Mouse (Mus musculus) limb, embryonic 14.5 days (tissue): ENCODE measurements around the gene Mtmr14. TPM values are rescaled to one million over a fixed set of nuclear protein-coding genes. Genes with fewer than 3 reads are reported as not detected.
A peak's percentile ranks its signal among the peaks of the same experiment; 100 is the strongest.

ENCODE experiments used
- ATAC-seq: fragments of 200-750 bp; cut with Nextera tagmentation; 2 replicates; pipeline ENCODE4 v1.8.0; 2017; ENCODE audit warnings: low read depth, moderate number of reproducible peaks, moderate TSS enrichment; ENCODE audit not compliant: low FRiP score
- DNase-seq: peaks from one replicate; pipeline ENCODE4 v3.0.0-alpha.2; 2015; ENCODE audit warnings: low spot score
- H3K27ac ChIP-seq: fragments of 300-500 bp; sonication (generic); replicated peaks from 2 replicates; pipeline ENCODE4 v1.5.1; 2014; ENCODE audit warnings: low read depth, mild to moderate bottlenecking, low read length, moderate library complexity, mixed read lengths
- H3K27me3 ChIP-seq: fragments of 300-500 bp; sonication (generic); 2 replicates; pipeline ENCODE4 v1.6.1; 2014; ENCODE audit warnings: low read length, mixed read lengths; ENCODE audit not compliant: control insufficient read depth, insufficient read depth
- H3K36me3 ChIP-seq: fragments of 300-500 bp; sonication (generic); 2 replicates; pipeline ENCODE4 v1.6.1; 2014; ENCODE audit warnings: mild to moderate bottlenecking, low read length, moderate library complexity, mixed read lengths; ENCODE audit not compliant: control insufficient read depth, insufficient read depth
- H3K4me1 ChIP-seq: fragments of 300-500 bp; sonication (generic); 2 replicates; pipeline ENCODE4 v1.6.1; 2014; ENCODE audit warnings: antibody characterized with exemption, low read length, mixed read lengths; ENCODE audit not compliant: control insufficient read depth, insufficient read depth
- H3K4me2 ChIP-seq: fragments of 300-500 bp; sonication (generic); replicated peaks from 2 replicates; pipeline ENCODE4 v1.6.1; 2014; ENCODE audit warnings: low read depth, mild to moderate bottlenecking, low read length, moderate library complexity; ENCODE audit not compliant: severe bottlenecking
- H3K4me3 ChIP-seq: fragments of 300-500 bp; sonication (generic); replicated peaks from 2 replicates; pipeline ENCODE4 v1.5.1; 2014; ENCODE audit warnings: low read length
- H3K9ac ChIP-seq: fragments of 300-500 bp; sonication (generic); 2 replicates; pipeline ENCODE4 v1.6.1; 2014; ENCODE audit warnings: mild to moderate bottlenecking, low read depth, low read length, moderate library complexity; ENCODE audit not compliant: severe bottlenecking
- H3K9me3 ChIP-seq: fragments of 300-500 bp; sonication (generic); 2 replicates; pipeline ENCODE4 v1.6.1; 2016; ENCODE audit warnings: low read length; ENCODE audit not compliant: control insufficient read depth
- POLR2A ChIP-seq: fragments of 200-500 bp; IDR thresholded peaks from 2 replicates; pipeline ENCODE4 v1.8.0; 2012; ENCODE audit warnings: inconsistent platforms, mild to moderate bottlenecking, moderate library complexity, borderline replicate concordance; ENCODE audit not compliant: insufficient read depth, insufficient read length; ENCODE audit errors: extremely low read depth
- WGBS: fragments of 180-500 bp; shearing (Covaris S2); extraction: QIAGEN DNeasy Blood & Tissue Kit; methylation state at CpG from one replicate; pipeline ENCODE4 v1.1.7; 2014; 5-methylcytosine and 5-hydroxymethylcytosine counted together
- polyA plus RNA-seq, 2 experiments: library from polyadenylated mRNA; depleted of rRNA in 1 of 2; stranded (reverse) in 1 of 2; unstranded in 1 of 2; fragments of >200 nt; fragmentation: Nextera tagmentation in 1 of 2; extraction: Ambion mirVana in 1 of 2; gene quantifications; 2 replicates each; pipeline versions ENCODE4 v1.2.1 to v1.2.3; 2012 to 2014

Mtmr14 gene
- polyA plus RNA-seq, 2 experiments = 30.4 to 31.2 TPM

- no peak overlapping the region for H3K9ac ChIP-seq
- no peaks in the 10 kb centered on the region for H3K4me1 ChIP-seq
- no peak for ATAC-seq
- 63% methylated on average over 2 of the region's 2 CpGs for WGBS
- TF ChIP-seq POLR2A = no peak
- no peak for DNase-seq
- H3K9me3 ChIP-seq = no peaks in the 10 kb centered on the region
- no peak overlapping the region for H3K4me2 ChIP-seq
- no peak overlapping the region for H3K4me3 ChIP-seq
- H3K36me3 ChIP-seq = no peaks in the 10 kb centered on the region
- H3K27ac ChIP-seq = no peak overlapping the region
- no peaks in the 10 kb centered on the region for H3K27me3 ChIP-seq
Observed at GRCm38 (mm10) chr6:113216280-113216679, 21.4 kb upstream of the Mtmr14 start.

DNA sequence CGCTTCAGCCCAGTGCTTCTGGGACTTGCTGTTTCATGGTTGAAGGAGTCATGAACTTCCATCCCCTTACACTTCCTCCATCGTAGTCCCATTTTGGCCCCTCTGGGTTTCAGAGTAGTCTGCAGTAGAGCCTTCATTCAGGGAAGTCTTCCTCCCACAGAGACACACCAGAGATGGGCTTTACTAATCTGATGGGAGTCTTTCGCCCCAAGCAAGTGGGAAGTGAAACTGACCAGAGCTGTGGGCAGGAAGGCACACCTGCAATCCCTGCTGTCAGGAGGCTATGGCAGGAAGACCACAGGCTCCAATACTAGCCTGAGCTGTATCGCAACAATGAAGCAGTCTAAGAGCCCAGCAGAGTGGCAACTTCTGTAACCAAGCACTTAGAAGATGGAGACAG is 11.8 kb upstream of the Mtmr14 start:
- H3K9me3 ChIP-seq = no peaks in the 10 kb centered on the region
- DNase-seq (no peak), ATAC-seq (no peak)
- TF ChIP-seq POLR2A = no peak
- no peak overlapping the region for H3K27ac ChIP-seq
- no peak overlapping the region for H3K4me3 ChIP-seq
- H3K4me2 ChIP-seq = no peak overlapping the region
- H3K4me1 ChIP-seq = no peaks in the 10 kb centered on the region
- no peak overlapping the region for H3K9ac ChIP-seq
- no peaks in the 10 kb centered on the region for H3K27me3 ChIP-seq
- H3K36me3 ChIP-seq = no peaks in the 10 kb centered on the region
- 76% methylated on average over 4 of the region's 4 CpGs for WGBS

DNA sequence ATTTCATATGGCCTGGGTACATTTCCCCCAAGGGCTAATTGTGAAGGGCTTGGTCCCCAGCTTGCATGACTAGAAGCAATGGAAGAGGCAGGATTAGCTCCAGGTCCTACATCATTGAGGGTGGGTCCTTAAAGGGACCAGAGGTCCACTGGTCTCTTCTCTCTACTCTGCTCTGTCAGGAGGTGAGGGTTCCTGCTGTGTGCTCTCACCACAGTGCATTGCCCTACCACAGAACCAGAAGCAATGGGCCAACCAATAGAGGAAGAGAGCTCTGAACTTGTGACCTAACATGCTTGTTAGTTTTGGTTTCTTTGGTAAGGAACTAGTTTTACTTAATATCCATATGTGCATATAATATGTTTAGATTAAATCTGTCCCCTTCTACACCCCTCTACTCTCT is 10.9 kb upstream of the Mtmr14 start:
- H3K36me3 ChIP-seq = no peaks in the 10 kb centered on the region
- no peak for TF ChIP-seq POLR2A
- no peak overlapping the region for H3K27ac ChIP-seq
- no peak for ATAC-seq
- no peaks in the 10 kb centered on the region for H3K4me1 ChIP-seq
- H3K27me3 ChIP-seq = no peaks in the 10 kb centered on the region
- DNase-seq = no peak
- no peak overlapping the region for H3K4me3 ChIP-seq
- H3K9ac ChIP-seq = no peak overlapping the region
- H3K4me2 ChIP-seq = no peak overlapping the region
- no peaks in the 10 kb centered on the region for H3K9me3 ChIP-seq

DNA sequence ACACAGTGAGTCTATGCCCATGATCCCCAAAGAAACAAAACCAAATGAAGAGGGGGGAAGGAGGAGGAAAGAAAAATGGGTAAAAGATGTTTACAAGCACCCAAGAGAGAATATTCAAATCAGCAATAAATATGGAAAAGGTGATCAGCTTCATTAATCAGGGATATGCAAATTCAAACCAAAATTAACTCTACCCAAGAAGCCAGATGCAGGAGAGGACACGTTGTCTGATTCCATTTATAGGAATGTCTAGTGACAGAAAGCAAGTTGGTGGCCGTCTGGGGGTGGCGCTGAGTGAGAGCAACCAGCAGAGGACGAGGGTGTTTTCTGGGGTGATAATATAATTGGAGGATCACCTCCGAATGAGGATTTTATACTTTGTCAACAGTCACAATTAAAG is 2.5 kb upstream of the Mtmr14 start:
- Histone ChIP-seq H3K4me1 (peaks cover 10% of the 10 kb centered on the region), H3K27me3 (no peaks in the 10 kb centered on the region), H3K9ac (no peak overlapping the region), H3K27ac (no peak overlapping the region), H3K4me2 (no peak overlapping the region), H3K9me3 (no peaks in the 10 kb centered on the region), H3K4me3 (no peak overlapping the region), H3K36me3 (peaks cover 5% of the 10 kb centered on the region)
- ATAC-seq = no peak
- no peak for TF ChIP-seq POLR2A
- DNase-seq = no peak
- 68% methylated on average over 5 of the region's 5 CpGs for WGBS

GRCm38 (mm10) chr6:113238442-113238841 is 799 bp downstream of the Mtmr14 start:
- H3K4me1 ChIP-seq = peaks cover 10% of the 10 kb centered on the region
- H3K36me3 ChIP-seq = peaks cover 23% of the 10 kb centered on the region
- 30% methylated on average over 6 of the region's 6 CpGs for WGBS
- peak overlapping the region; percentile 79 for H3K9ac ChIP-seq
- no peak overlapping the region for H3K27ac ChIP-seq
- no peak for TF ChIP-seq POLR2A
- DNase-seq (no peak), ATAC-seq (no peak)
- H3K4me2 ChIP-seq = peak overlapping the region; percentile 85
- H3K9me3 ChIP-seq = no peaks in the 10 kb centered on the region
- no peaks in the 10 kb centered on the region for H3K27me3 ChIP-seq
- H3K4me3 ChIP-seq = peak overlapping the region; percentile 97

DNA sequence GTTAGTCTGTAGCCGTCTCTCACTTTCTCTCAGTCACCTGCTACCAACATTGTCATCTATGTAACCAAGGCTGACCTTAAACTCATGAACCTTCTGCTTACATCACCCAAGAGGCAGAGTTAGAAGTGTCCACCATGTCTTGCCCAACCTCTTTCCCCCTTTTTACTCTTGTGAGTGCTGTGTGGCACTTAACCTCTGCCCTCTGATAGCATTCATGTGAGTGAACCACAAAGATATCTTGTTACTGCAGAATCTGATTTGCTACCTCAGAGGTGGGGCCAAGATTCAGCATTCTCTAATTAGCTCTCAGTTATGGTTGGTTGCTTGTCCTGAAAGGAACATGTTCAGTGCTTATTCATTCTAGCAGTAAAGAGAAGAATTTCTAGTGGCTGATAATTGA is 5.1 kb downstream of the Mtmr14 start:
- 89% methylated on average over 1 of the region's 1 CpGs for WGBS
- Histone ChIP-seq H3K27me3 (no peaks in the 10 kb centered on the region), H3K36me3 (peaks cover 46% of the 10 kb centered on the region), H3K9me3 (no peaks in the 10 kb centered on the region), H3K27ac (no peak overlapping the region), H3K4me3 (no peak overlapping the region), H3K4me1 (peaks cover 10% of the 10 kb centered on the region), H3K4me2 (no peak overlapping the region), H3K9ac (no peak overlapping the region)
- TF ChIP-seq POLR2A = no peak
- no peak for DNase-seq
- ATAC-seq = no peak
